Mouse (Mus musculus): Measurements from ENCODE around the gene Ppp1r3c. TPM values are rescaled to one million over a fixed set of nuclear protein-coding genes. Genes with fewer than 3 reads are reported as not detected.

Ppp1r3c gene
- polyA plus RNA-seq, 1 experiment from 2014 or later = 53.3 TPM

GRCm38 (mm10) chr19:36716221-36716620, 20.2 kb downstream of the Ppp1r3c start:
- no peak for ATAC-seq (ENCODE audit: insufficient number of reproducible peaks, low FRiP score)
- Histone ChIP-seq H3K27me3 (replicated peaks) (no peaks in the 10 kb centered on the region), H3K36me3 (no peaks in the 10 kb centered on the region), H3K4me3 (no peak overlapping the region), H3K4me1 (replicated peaks) (peaks cover 6% of the 10 kb centered on the region; the same call in 1 of the 2 replicates), H3K9ac (no peak overlapping the region), H3K4me2 (no peak overlapping the region), H3K9me3 (replicated peaks) (no peaks in the 10 kb centered on the region), H3K27ac (ENCODE audit: poor library complexity, severe bottlenecking) (no peak overlapping the region)
- 61% methylated on average over 7 of the region's 7 CpGs for WGBS

- WGBS = 86% methylated on average over 10 of the region's 10 CpGs
- Histone ChIP-seq H3K4me1 (replicated peaks) (peaks cover 6% of the 10 kb centered on the region; the same call in 1 of the 2 replicates), H3K9me3 (replicated peaks) (no peaks in the 10 kb centered on the region), H3K36me3 (no peaks in the 10 kb centered on the region), H3K27ac (ENCODE audit: poor library complexity, severe bottlenecking) (no peak overlapping the region), H3K4me3 (no peak overlapping the region), H3K9ac (no peak overlapping the region), H3K4me2 (no peak overlapping the region), H3K27me3 (replicated peaks) (no peaks in the 10 kb centered on the region)
- ATAC-seq (ENCODE audit: insufficient number of reproducible peaks, low FRiP score) = no peak
Measured at GRCm38 (mm10) chr19:36715591-36715990, 20.9 kb downstream of the Ppp1r3c start.

- Histone ChIP-seq H3K27ac (ENCODE audit: poor library complexity, severe bottlenecking) (no peak overlapping the region), H3K4me2 (no peak overlapping the region), H3K4me3 (no peak overlapping the region), H3K9ac (no peak overlapping the region), H3K36me3 (no peaks in the 10 kb centered on the region), H3K4me1 (replicated peaks) (peaks cover 6% of the 10 kb centered on the region; the same call in 1 of the 2 replicates), H3K9me3 (replicated peaks) (no peaks in the 10 kb centered on the region), H3K27me3 (replicated peaks) (no peaks in the 10 kb centered on the region)
- 82% methylated on average over 1 of the region's 1 CpGs for WGBS
- no peak for ATAC-seq (ENCODE audit: insufficient number of reproducible peaks, low FRiP score)
Measured at GRCm38 (mm10) chr19:36714492-36714891, 22.0 kb downstream of the Ppp1r3c start.

- Histone ChIP-seq H3K4me2 (no peak overlapping the region), H3K4me1 (replicated peaks) (peaks cover 8% of the 10 kb centered on the region; the same call in 1 of the 2 replicates), H3K27me3 (replicated peaks) (no peaks in the 10 kb centered on the region), H3K27ac (ENCODE audit: poor library complexity, severe bottlenecking) (no peak overlapping the region; the same call in 1 of the 2 replicates), H3K4me3 (no peak overlapping the region), H3K9ac (no peak overlapping the region), H3K36me3 (no peaks in the 10 kb centered on the region), H3K9me3 (replicated peaks) (no peaks in the 10 kb centered on the region)
- 48% methylated on average over 13 of the region's 13 CpGs for WGBS
- ATAC-seq (ENCODE audit: insufficient number of reproducible peaks, low FRiP score) = no peak
Measured at GRCm38 (mm10) chr19:36713092-36713491, 23.4 kb downstream of the Ppp1r3c start.

GRCm38 (mm10) chr19:36706195-36706594, 30.3 kb downstream of the Ppp1r3c start:
- Histone ChIP-seq H3K27ac (ENCODE audit: poor library complexity, severe bottlenecking) (peak overlapping the region; percentile 87), H3K4me1 (replicated peaks) (peaks cover 39% of the 10 kb centered on the region), H3K9me3 (replicated peaks) (no peaks in the 10 kb centered on the region), H3K4me2 (peak overlapping the region; percentile 33), H3K4me3 (no peak overlapping the region), H3K9ac (no peak overlapping the region), H3K36me3 (no peaks in the 10 kb centered on the region), H3K27me3 (replicated peaks) (no peaks in the 10 kb centered on the region)
- peak; percentile 22; the same call in 1 of the 2 replicates for ATAC-seq (ENCODE audit: insufficient number of reproducible peaks, low FRiP score)
- 33% methylated on average over 6 of the region's 6 CpGs for WGBS

GRCm38 (mm10) chr19:36705286-36706146, 30.9 kb downstream of the Ppp1r3c start:
- H3K27ac ChIP-seq (ENCODE audit: poor library complexity, severe bottlenecking) = peak overlapping the region; percentile 87
- ATAC-seq (ENCODE audit: insufficient number of reproducible peaks, low FRiP score) = peak; percentile 60
- H3K9ac ChIP-seq = no peak overlapping the region
- H3K9me3 ChIP-seq (replicated peaks) = no peaks in the 10 kb centered on the region
- H3K4me1 ChIP-seq (replicated peaks) = peaks cover 44% of the 10 kb centered on the region
- peak overlapping the region; percentile 33 for H3K4me2 ChIP-seq
- no peak overlapping the region for H3K4me3 ChIP-seq
- 60% methylated on average over 17 of the region's 17 CpGs for WGBS
- H3K36me3 ChIP-seq = no peaks in the 10 kb centered on the region
- no peaks in the 10 kb centered on the region for H3K27me3 ChIP-seq (replicated peaks)

- ATAC-seq (ENCODE audit: insufficient number of reproducible peaks, low FRiP score) = no peak
- Histone ChIP-seq H3K27me3 (replicated peaks) (no peaks in the 10 kb centered on the region), H3K36me3 (no peaks in the 10 kb centered on the region), H3K9me3 (replicated peaks) (no peaks in the 10 kb centered on the region), H3K4me2 (0 out of 2 replicates have a peak overlapping the region, but pooled peaks have one; percentile 33), H3K27ac (ENCODE audit: poor library complexity, severe bottlenecking) (peak overlapping the region; percentile 87), H3K9ac (no peak overlapping the region), H3K4me1 (replicated peaks) (peaks cover 44% of the 10 kb centered on the region), H3K4me3 (no peak overlapping the region)
- 70% methylated on average over 7 of the region's 7 CpGs for WGBS
Measured at GRCm38 (mm10) chr19:36704763-36705162, 31.7 kb downstream of the Ppp1r3c start.

- WGBS = 24% methylated on average over 9 of the region's 9 CpGs
- no peak overlapping the region for H3K4me3 ChIP-seq
- H3K27ac ChIP-seq (ENCODE audit: poor library complexity, severe bottlenecking) = peak overlapping the region; percentile 24
- H3K4me2 ChIP-seq = no peak overlapping the region
- H3K9ac ChIP-seq = 0 out of 2 replicates have a peak overlapping the region, but pooled peaks have one; percentile 18
- ATAC-seq (ENCODE audit: insufficient number of reproducible peaks, low FRiP score) = no peak
- no peaks in the 10 kb centered on the region for H3K36me3 ChIP-seq
- no peaks in the 10 kb centered on the region for H3K9me3 ChIP-seq (replicated peaks)
- H3K4me1 ChIP-seq (replicated peaks) = peaks cover 54% of the 10 kb centered on the region
- no peaks in the 10 kb centered on the region for H3K27me3 ChIP-seq (replicated peaks)
Measured at GRCm38 (mm10) chr19:36701809-36702622, 34.4 kb downstream of the Ppp1r3c start.

GRCm38 (mm10) chr19:36701366-36701765, 35.1 kb downstream of the Ppp1r3c start:
- Histone ChIP-seq H3K4me1 (replicated peaks) (peaks cover 57% of the 10 kb centered on the region), H3K9me3 (replicated peaks) (no peaks in the 10 kb centered on the region), H3K9ac (0 out of 2 replicates have a peak overlapping the region, but pooled peaks have one; percentile 13), H3K27me3 (replicated peaks) (no peaks in the 10 kb centered on the region), H3K4me3 (no peak overlapping the region), H3K27ac (ENCODE audit: poor library complexity, severe bottlenecking) (peak overlapping the region; percentile 25), H3K4me2 (no peak overlapping the region), H3K36me3 (no peaks in the 10 kb centered on the region)
- WGBS = 55% methylated on average over 3 of the region's 3 CpGs
- no peak for ATAC-seq (ENCODE audit: insufficient number of reproducible peaks, low FRiP score)

GRCm38 (mm10) chr19:36700937-36701336, 35.5 kb downstream of the Ppp1r3c start:
- ATAC-seq (ENCODE audit: insufficient number of reproducible peaks, low FRiP score) = no peak
- Histone ChIP-seq H3K4me3 (no peak overlapping the region), H3K4me1 (replicated peaks) (peaks cover 53% of the 10 kb centered on the region), H3K9ac (0 out of 2 replicates have a peak overlapping the region, but pooled peaks have one; percentile 8), H3K9me3 (replicated peaks) (no peaks in the 10 kb centered on the region), H3K4me2 (no peak overlapping the region), H3K27ac (ENCODE audit: poor library complexity, severe bottlenecking) (peak overlapping the region; percentile 25; the same call in 1 of the 2 replicates), H3K27me3 (replicated peaks) (no peaks in the 10 kb centered on the region), H3K36me3 (no peaks in the 10 kb centered on the region)
- 66% methylated on average over 4 of the region's 4 CpGs for WGBS

- no peak overlapping the region for H3K27ac ChIP-seq (ENCODE audit: poor library complexity, severe bottlenecking)
- H3K27me3 ChIP-seq (replicated peaks) = no peaks in the 10 kb centered on the region
- peaks cover 43% of the 10 kb centered on the region for H3K4me1 ChIP-seq (replicated peaks)
- WGBS = 92% methylated on average over 1 of the region's 1 CpGs
- no peak overlapping the region for H3K4me2 ChIP-seq
- H3K4me3 ChIP-seq = no peak overlapping the region
- no peak for ATAC-seq (ENCODE audit: insufficient number of reproducible peaks, low FRiP score)
- no peaks in the 10 kb centered on the region for H3K36me3 ChIP-seq
- no peaks in the 10 kb centered on the region for H3K9me3 ChIP-seq (replicated peaks)
- H3K9ac ChIP-seq = no peak overlapping the region
Measured at GRCm38 (mm10) chr19:36699151-36699550, 37.3 kb downstream of the Ppp1r3c start.

Data from heart, embryonic 12.5 days (tissue).